Mouse (Mus musculus) gastrocnemius, adult 18-20 months (tissue): Measurements from ENCODE around the gene H2afz. TPM values are rescaled to one million over a fixed set of nuclear protein-coding genes. Genes with fewer than 3 reads are reported as not detected.
"Not testable (repeated sequence)": the region's sequence is repeated elsewhere in the genome, so short reads cannot be mapped to it uniquely, and the experiment has no call there.

Experiments used
- DNase-seq: peaks from one replicate; pipeline ENCODE4 v3.0.0; 2021; ENCODE audit warnings: low spot score
- long read RNA-seq, 2 experiments: library from polyadenylated mRNA; stranded (forward); transcript quantifications; one replicate each; pipeline ENCODE4 v2.0.0; 2021
- total RNA-seq, 2 experiments: library from RNA; stranded (reverse); gene quantifications; 2 replicates each; pipeline ENCODE4 v1.2.3; 2021

Gene H2afz
- 10 to 100 TPM; 56.4 to 59.8 TPM for total RNA-seq
- long read RNA-seq, experiment 1, transcript H2afz-201 (5 exons, 1,069 nt), result major isoform, 102 of 112 reads
- long read RNA-seq, experiment 1, partial matches to known transcripts, result 5 of 112 reads
- long read RNA-seq, experiment 1, other reads (novel, unspliced or antisense), result 4 of 112 reads
- long read RNA-seq, experiment 2, transcript H2afz-201 (5 exons, 1,069 nt), result major isoform, 74 of 75 reads
- long read RNA-seq, experiment 2, partial matches to known transcripts, result 0 of 75 reads
- long read RNA-seq, experiment 2, other reads (novel, unspliced or antisense), result 1 of 75 reads

GRCm38 (mm10) chr3:137864124-137864987 is at the start of gene H2afz:
Gene H2afz (plus strand): TSS chr3:137864487.
- DNase-seq, result peak; percentile 99

DNA sequence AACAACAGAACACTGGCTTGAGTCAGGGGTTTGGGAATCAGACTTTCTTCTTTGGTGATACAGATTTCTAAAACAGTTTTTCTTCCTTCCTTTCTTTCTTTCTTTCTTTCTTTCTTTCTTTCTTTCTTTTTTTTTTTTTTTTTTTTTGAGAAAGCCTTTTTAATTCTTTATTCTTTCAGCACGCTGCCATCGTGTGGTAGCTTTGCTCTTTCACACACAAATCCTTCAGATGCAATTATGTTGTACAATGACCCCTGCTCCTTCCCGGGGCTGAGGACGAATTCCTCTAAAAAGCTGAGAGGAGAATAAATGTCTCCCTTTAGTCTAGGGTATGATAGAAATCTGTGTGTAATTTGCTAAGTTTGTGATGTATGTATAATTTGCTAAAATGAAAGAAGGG is 45.6 kb upstream of the H2afz start:
- DNase-seq, result no peak

DNA sequence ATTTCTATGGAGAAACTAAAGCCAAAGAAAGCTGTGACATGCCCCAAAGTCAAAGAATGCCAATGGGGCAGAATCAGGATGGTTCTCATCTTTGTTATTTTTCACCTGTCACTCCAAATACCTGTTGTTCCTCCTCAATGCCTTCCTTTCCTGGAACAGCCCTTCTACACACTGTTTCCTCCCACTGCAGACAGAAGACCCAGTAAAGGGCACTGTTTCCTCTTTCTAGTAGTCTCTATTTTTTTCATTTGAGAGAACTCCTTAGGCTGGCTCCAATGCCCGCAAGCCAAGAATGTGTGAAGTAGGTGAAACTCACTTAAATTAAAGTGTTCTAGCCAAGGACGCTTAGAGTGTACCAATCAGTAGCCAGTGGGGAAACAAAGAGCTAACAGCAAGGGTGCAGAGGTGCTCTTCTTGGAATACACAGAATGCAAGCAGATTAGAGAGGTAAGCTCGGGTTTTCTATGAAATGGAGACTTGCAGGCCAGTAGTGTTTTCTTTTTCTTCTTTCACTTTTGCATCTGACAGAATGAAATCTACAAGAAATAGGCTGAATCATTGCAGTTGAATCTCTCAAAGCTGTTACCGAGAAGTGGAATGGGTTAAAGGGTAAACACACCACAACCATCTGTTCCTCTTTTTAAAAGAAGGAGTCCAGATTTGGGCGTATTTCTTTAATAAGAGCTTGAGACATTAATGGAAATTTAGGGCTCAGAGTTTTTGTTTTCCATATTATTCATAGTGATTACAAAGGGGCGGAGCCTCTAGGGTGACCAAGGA is 43.4 kb upstream of the H2afz start:
- DNase-seq, result no peak

DNA sequence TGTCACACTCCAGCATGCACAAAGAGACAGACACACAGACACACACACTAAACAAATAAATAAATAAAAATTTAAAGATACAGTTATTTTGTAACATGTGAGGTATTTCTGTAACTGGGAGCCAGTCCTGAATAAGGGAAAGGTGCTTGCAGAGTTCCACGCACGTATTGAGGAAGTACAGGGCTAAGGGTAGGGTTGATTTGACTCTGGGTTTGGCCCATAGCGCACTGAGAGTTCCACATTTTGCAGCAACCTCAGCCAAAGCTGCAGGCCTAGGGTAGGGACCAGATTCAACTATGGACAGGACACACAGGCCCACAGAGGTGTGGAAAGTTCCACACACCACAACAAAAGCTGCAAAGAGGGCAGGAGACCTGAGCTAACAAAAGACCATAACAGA is 41.0 kb upstream of the H2afz start:
- DNase-seq, result no peak

- no peak for DNase-seq
Observed at GRCm38 (mm10) chr3:137827678-137828077, 36.6 kb upstream of the H2afz start.

- no peak for DNase-seq
Observed at GRCm38 (mm10) chr3:137831156-137831555, 33.1 kb upstream of the H2afz start.

GRCm38 (mm10) chr3:137833128-137833527 is 31.2 kb upstream of the H2afz start:
- no peak for DNase-seq

DNA sequence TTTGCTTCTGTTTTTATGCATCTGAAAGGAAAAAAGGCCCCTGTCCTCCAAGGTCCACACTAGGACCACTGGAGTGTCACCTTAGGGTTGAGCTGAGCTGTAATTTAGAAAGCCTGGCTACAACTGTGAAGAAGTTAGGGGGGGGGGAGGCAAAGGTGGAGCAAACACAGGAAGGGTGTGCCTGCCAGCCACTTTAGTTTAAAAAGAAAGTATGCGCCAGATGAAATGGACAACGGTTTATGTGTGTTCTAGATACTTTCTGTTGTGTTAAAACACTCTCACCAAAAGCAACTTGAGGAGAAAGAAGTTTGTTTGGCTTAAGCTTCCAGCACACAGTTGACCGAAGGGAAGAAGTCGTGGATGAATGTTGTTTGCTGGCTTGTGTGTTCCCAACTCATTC is 30.6 kb upstream of the H2afz start:
- no peak for DNase-seq

DNA sequence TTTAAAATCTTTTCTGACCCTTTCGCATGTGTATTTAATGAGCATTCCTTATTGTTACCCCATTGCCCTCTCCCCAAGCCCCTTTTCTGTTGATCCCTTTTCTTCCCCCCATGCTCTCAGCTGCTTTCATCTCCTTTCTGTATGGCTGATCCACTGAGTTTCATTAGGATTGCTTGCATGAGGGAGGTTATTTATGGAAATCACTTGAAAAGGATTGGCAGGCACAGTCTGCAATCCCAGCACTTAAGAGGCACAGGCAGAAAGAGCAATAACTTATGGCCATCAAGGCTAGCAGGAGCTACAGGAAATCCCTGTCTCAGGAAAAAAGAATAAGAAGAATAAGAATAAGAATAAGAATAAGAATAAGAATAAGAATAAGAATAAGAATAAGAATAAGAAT is 27.7 kb upstream of the H2afz start:
- DNase-seq, result no peak

- DNase-seq, result no peak
Observed at GRCm38 (mm10) chr3:137838160-137838559, 26.1 kb upstream of the H2afz start.

GRCm38 (mm10) chr3:137842944-137843343 is 21.3 kb upstream of the H2afz start:
- DNase-seq, result no peak

GRCm38 (mm10) chr3:137844263-137844662 is 20.0 kb upstream of the H2afz start:
- DNase-seq, result no peak

GRCm38 (mm10) chr3:137846552-137846951 is 17.7 kb upstream of the H2afz start:
- DNase-seq, result no peak

GRCm38 (mm10) chr3:137848354-137848753 is 15.9 kb upstream of the H2afz start:
- no peak for DNase-seq

GRCm38 (mm10) chr3:137849697-137850096 is 14.6 kb upstream of the H2afz start:
- DNase-seq, result no peak

- DNase-seq, result no peak
Observed at GRCm38 (mm10) chr3:137851196-137851595, 13.1 kb upstream of the H2afz start.

GRCm38 (mm10) chr3:137853011-137853410 is 11.3 kb upstream of the H2afz start:
- DNase-seq, result not testable (repeated sequence)

DNA sequence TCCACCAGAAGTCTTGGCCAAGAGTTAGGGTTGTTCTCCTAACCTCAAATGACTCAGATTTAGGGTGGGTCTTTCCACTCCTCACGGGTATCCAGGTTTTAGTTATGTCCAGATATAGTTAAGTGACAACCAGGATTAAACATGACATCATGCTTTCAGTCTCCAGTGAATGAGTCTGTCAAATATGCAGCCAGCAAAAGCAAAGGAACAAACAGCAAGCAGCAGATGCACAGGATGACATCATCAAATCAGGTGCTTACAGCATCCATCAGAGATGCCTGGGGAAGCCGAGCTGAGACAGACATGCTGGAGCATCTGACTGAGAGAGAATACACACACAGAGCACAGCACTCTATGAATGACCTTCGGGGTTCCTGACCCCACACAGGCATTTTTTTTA is 9.0 kb upstream of the H2afz start:
- DNase-seq, result no peak

- no peak for DNase-seq
Observed at GRCm38 (mm10) chr3:137856061-137856460, 8.2 kb upstream of the H2afz start.

DNA sequence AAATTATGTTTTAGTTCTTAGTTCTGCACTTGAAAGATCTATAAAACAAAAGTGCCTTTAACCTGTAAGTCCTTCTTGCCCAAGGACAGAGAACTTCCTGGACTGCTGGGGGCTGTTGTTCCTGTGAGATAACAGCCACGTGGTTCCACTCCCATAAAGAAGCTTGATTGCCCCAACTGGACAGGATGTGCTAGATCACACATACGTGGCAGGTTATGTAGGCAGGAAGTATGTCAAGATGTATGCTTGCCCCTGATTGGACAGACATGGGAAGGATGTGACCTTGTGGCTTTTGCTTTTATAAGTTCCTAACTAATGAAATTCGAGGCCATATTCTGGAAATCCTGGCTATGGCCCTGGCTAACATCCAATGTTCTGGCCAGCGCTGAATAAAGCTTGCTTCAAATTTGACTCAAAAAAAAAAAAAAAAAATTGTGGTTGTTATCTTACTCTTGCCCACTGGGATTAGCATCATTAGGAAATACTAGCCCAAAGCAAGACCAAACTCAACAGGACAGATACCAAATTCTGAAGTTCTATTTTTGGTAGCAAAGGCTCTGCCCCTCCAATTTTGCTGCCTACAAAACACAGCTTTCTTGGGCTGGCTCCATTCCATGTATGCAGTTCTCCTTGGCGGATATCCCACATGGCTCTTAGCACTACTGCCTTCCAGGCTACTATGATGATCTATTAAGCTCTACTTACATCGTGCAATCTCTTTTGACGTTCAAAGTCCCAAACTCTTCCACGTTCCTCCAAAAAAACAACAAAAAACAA is 3.7 kb upstream of the H2afz start:
- DNase-seq, result no peak

GRCm38 (mm10) chr3:137861436-137861835 is 2.9 kb upstream of the H2afz start:
- no peak for DNase-seq
